16 mouse cellular contexts compared by ENCODE assay signal in genomic region chr16:90440654-90441053, GRCm38 (mm10). TPM values are rescaled to one million over a fixed set of nuclear protein-coding genes. Genes with fewer than 3 reads are reported as not detected.
"Had no signal": no experiment of that assay in that cellular context is flagged by ENCODE, and none has a peak within 500 bp of the region (broad histone marks: within the 10 kb centered on the region; RNA-seq: fewer than 3 reads in every experiment).

No protein-coding gene starts in this region.

- ATAC-seq: liver, postnatal 0 days had no signal

- H3K27me3 ChIP-seq: limb, embryonic 12.5 days; liver, embryonic 13.5 days; lung, embryonic 15.5 days; neural tube, embryonic 15.5 days had no signal

- H3K4me3 ChIP-seq: layer of hippocampus, adult 2 months; limb, embryonic 12.5 days; liver, embryonic 13.5 days; lung, embryonic 15.5 days; myocyte; neural tube, embryonic 15.5 days had no signal

- H3K36me3 ChIP-seq: liver, embryonic 13.5 days had no signal

- H3K27ac ChIP-seq: layer of hippocampus, adult 2 months; limb, embryonic 12.5 days; liver, embryonic 13.5 days; lung, embryonic 15.5 days; macrophage; neural tube, embryonic 15.5 days had no signal

- H3K9ac ChIP-seq: limb, embryonic 12.5 days; liver, embryonic 13.5 days; liver, postnatal 0 days; lung, embryonic 15.5 days; neural tube, embryonic 15.5 days had no signal

- DNase-seq: kidney, postnatal 10 days; kidney, postnatal 4 days; liver; liver, embryonic 13.5 days; liver, postnatal 0 days; lung, postnatal 14 days; right cerebral cortex, adult 18-20 months; right cerebral cortex, postnatal 25 days; thymus, postnatal 4 days had no signal

- H3K4me2 ChIP-seq: limb, embryonic 12.5 days; liver, embryonic 13.5 days; lung, embryonic 15.5 days; neural tube, embryonic 15.5 days had no signal

- H3K9me3 ChIP-seq: limb, embryonic 12.5 days; liver, embryonic 13.5 days; lung, embryonic 15.5 days; neural tube, embryonic 15.5 days had no signal

- H3K4me1 ChIP-seq: megakaryocyte, embryonic 14.5 days had no signal

RNA-seq across cellular contexts. Expression of gene Hunk, which starts 54.8 kb away (rescaled TPM):
- polyA plus RNA-seq: macrophage had no signal
